Mouse (Mus musculus) right cerebral cortex, postnatal 4 days (tissue): ENCODE measurements around the gene Defb26.

Experiments
- DNase-seq: peaks from one replicate; pipeline ENCODE4 v3.0.0-alpha.2; 2022

Gene Defb26

GRCm38 (mm10) chr2:152511592-152511991 is at the start of gene Defb26:
TSS of gene Defb26 (minus strand) at chr2:152511692.
- no peak for DNase-seq

GRCm38 (mm10) chr2:152556655-152557054 is 45.2 kb upstream of the Defb26 start:
- no peak for DNase-seq

GRCm38 (mm10) chr2:152553774-152554423 is 42.4 kb upstream of the Defb26 start:
- DNase-seq = peak; percentile 76

- no peak for DNase-seq
Measured at GRCm38 (mm10) chr2:152548124-152548523, 36.6 kb upstream of the Defb26 start.

GRCm38 (mm10) chr2:152544691-152545090 is 33.2 kb upstream of the Defb26 start:
- peak; percentile 61 for DNase-seq

- DNase-seq = no peak
Measured at GRCm38 (mm10) chr2:152543478-152543877, 32.0 kb upstream of the Defb26 start.

GRCm38 (mm10) chr2:152542897-152543296 is 31.4 kb upstream of the Defb26 start:
- no peak for DNase-seq

- no peak for DNase-seq
Measured at GRCm38 (mm10) chr2:152541979-152542378, 30.5 kb upstream of the Defb26 start.

GRCm38 (mm10) chr2:152539944-152540710 is 28.6 kb upstream of the Defb26 start, which contains the start of gene Defb29:
TSS of gene Defb29 (minus strand) at chr2:152540098.
- no peak for DNase-seq

- no peak for DNase-seq
Measured at GRCm38 (mm10) chr2:152517981-152518380, 6.5 kb upstream of the Defb26 start, which contains the start of gene Defb28. TSS of gene Defb28 (plus strand) at chr2:152518255.

GRCm38 (mm10) chr2:152516084-152516483 is 4.6 kb upstream of the Defb26 start:
- DNase-seq = no peak

GRCm38 (mm10) chr2:152503950-152504349 is 7.5 kb downstream of the Defb26 start:
- no peak for DNase-seq

GRCm38 (mm10) chr2:152500863-152501229 is 10.6 kb downstream of the Defb26 start:
- DNase-seq = no peak

- DNase-seq = no peak
Measured at GRCm38 (mm10) chr2:152500204-152500862, 11.2 kb downstream of the Defb26 start.

GRCm38 (mm10) chr2:152498020-152498419 is 13.5 kb downstream of the Defb26 start:
- no peak for DNase-seq

GRCm38 (mm10) chr2:152493151-152493550 is 18.3 kb downstream of the Defb26 start:
- DNase-seq = no peak

GRCm38 (mm10) chr2:152490038-152490437 is 21.5 kb downstream of the Defb26 start, which contains the start of gene Defb22:
TSS of gene Defb22 (minus strand) at chr2:152490138.
- no peak for DNase-seq

GRCm38 (mm10) chr2:152487024-152487423 is 24.5 kb downstream of the Defb26 start:
- no peak for DNase-seq

- DNase-seq = no peak
Measured at GRCm38 (mm10) chr2:152481726-152482125, 29.8 kb downstream of the Defb26 start.

- DNase-seq = no peak
Measured at GRCm38 (mm10) chr2:152480881-152481280, 30.6 kb downstream of the Defb26 start.

- DNase-seq = no peak
Measured at GRCm38 (mm10) chr2:152476763-152477162, 34.7 kb downstream of the Defb26 start, which contains the start of gene Defb20. TSS of gene Defb20 (plus strand) at chr2:152477063.

GRCm38 (mm10) chr2:152472434-152472833 is 39.1 kb downstream of the Defb26 start:
- no peak for DNase-seq

GRCm38 (mm10) chr2:152470973-152471372 is 40.5 kb downstream of the Defb26 start:
- peak; percentile 48 for DNase-seq
